Mouse (Mus musculus) midbrain, embryonic 16.5 days (tissue): Measurements from ENCODE around the gene Zscan10. TPM values are rescaled to one million over a fixed set of nuclear protein-coding genes. Genes with fewer than 3 reads are reported as not detected.
"Not testable (repeated sequence)": the region's sequence is repeated elsewhere in the genome, so short reads cannot be mapped to it uniquely, and the experiment has no call there.

Experiments used
- ATAC-seq: fragments of 200-750 bp; cut with Nextera tagmentation; 2 replicates; pipeline ENCODE4 v1.8.0; 2017; ENCODE audit warnings: moderate TSS enrichment
- H3K27ac ChIP-seq: fragments of 300-500 bp; sonication (generic); 2 replicates; pipeline ENCODE4 v1.5.1; 2014; ENCODE audit warnings: mild to moderate bottlenecking, low read length, mixed read lengths
- H3K27me3 ChIP-seq: fragments of 300-500 bp; sonication (generic); 2 replicates; pipeline ENCODE4 v1.6.1; 2014; ENCODE audit warnings: low read depth, low read length, mixed read lengths; ENCODE audit not compliant: control insufficient read depth, insufficient read depth
- H3K36me3 ChIP-seq: fragments of 300-500 bp; sonication (generic); 2 replicates; pipeline ENCODE4 v1.6.1; 2014; ENCODE audit warnings: mild to moderate bottlenecking, low read length, moderate library complexity, mixed read lengths; ENCODE audit not compliant: control insufficient read depth, insufficient read depth
- H3K4me1 ChIP-seq: fragments of 300-500 bp; sonication (generic); 2 replicates; pipeline ENCODE4 v1.6.1; 2014; ENCODE audit warnings: mild to moderate bottlenecking, low read length, mixed read lengths; ENCODE audit not compliant: control insufficient read depth, insufficient read depth
- H3K4me2 ChIP-seq: fragments of 300-500 bp; sonication (generic); 2 replicates; pipeline ENCODE4 v1.6.1; 2014; ENCODE audit warnings: mild to moderate bottlenecking, low read length, mixed read lengths
- H3K4me3 ChIP-seq: fragments of 300-500 bp; sonication (generic); 2 replicates; pipeline ENCODE4 v1.5.1; 2014; ENCODE audit warnings: low read depth, mild to moderate bottlenecking, low read length, moderate library complexity, mixed read lengths
- H3K9ac ChIP-seq: fragments of 300-500 bp; sonication (generic); 2 replicates; pipeline ENCODE4 v1.6.1; 2014; ENCODE audit warnings: low read depth, low read length, mixed read lengths
- H3K9me3 ChIP-seq: fragments of 300-500 bp; sonication (generic); replicated peaks from 2 replicates; pipeline ENCODE4 v1.6.1; 2014; ENCODE audit warnings: mild to moderate bottlenecking, low read length, mixed read lengths; ENCODE audit not compliant: control insufficient read depth, poor library complexity, severe bottlenecking
- WGBS: fragments of 180-500 bp; shearing (Covaris S2); extraction: QIAGEN DNeasy Blood & Tissue Kit; methylation state at CpG from one replicate; pipeline ENCODE4 v1.1.7; 2014; 5-methylcytosine and 5-hydroxymethylcytosine counted together
- polyA plus RNA-seq: library from polyadenylated mRNA; unstranded; fragments of >200 nt; fragmentation: Nextera tagmentation; extraction: Ambion mirVana; gene quantifications from 2 replicates; pipeline ENCODE4 v1.2.1, GENCODE M21; 2015

Zscan10 gene
- polyA plus RNA-seq, 1 experiment from 2014 or later = not detected

- H3K4me2 ChIP-seq = no peak overlapping the region
- H3K9me3 ChIP-seq = peaks cover 6% of the 10 kb centered on the region
- no peak overlapping the region for H3K27ac ChIP-seq
- ATAC-seq = 0 out of 2 replicates have a peak, but pooled peaks have one; percentile 18
- H3K36me3 ChIP-seq = peaks cover 49% of the 10 kb centered on the region
- H3K9ac ChIP-seq = no peak overlapping the region
- H3K4me1 ChIP-seq = no peaks in the 10 kb centered on the region; the same call in 1 of the 2 replicates
- WGBS = 96% methylated on average over 38 of the region's 38 CpGs
- no peaks in the 10 kb centered on the region for H3K27me3 ChIP-seq
- H3K4me3 ChIP-seq = no peak overlapping the region
Measured at GRCm38 (mm10) chr17:23575951-23576552, 24.6 kb upstream of the Zscan10 start.

GRCm38 (mm10) chr17:23584786-23585185, 15.9 kb upstream of the Zscan10 start:
- Histone ChIP-seq H3K4me3 (peak overlapping the region; percentile 82), H3K36me3 (peaks cover 8% of the 10 kb centered on the region; the same call in 1 of the 2 replicates), H3K27ac (no peak overlapping the region), H3K27me3 (no peaks in the 10 kb centered on the region), H3K4me1 (peaks cover 26% of the 10 kb centered on the region), H3K9me3 (no peaks in the 10 kb centered on the region), H3K4me2 (peak overlapping the region; percentile 98), H3K9ac (peak overlapping the region; percentile 89; the same call in 1 of the 2 replicates)
- ATAC-seq = no peak
- WGBS = 96% methylated on average over 8 of the region's 8 CpGs

DNA sequence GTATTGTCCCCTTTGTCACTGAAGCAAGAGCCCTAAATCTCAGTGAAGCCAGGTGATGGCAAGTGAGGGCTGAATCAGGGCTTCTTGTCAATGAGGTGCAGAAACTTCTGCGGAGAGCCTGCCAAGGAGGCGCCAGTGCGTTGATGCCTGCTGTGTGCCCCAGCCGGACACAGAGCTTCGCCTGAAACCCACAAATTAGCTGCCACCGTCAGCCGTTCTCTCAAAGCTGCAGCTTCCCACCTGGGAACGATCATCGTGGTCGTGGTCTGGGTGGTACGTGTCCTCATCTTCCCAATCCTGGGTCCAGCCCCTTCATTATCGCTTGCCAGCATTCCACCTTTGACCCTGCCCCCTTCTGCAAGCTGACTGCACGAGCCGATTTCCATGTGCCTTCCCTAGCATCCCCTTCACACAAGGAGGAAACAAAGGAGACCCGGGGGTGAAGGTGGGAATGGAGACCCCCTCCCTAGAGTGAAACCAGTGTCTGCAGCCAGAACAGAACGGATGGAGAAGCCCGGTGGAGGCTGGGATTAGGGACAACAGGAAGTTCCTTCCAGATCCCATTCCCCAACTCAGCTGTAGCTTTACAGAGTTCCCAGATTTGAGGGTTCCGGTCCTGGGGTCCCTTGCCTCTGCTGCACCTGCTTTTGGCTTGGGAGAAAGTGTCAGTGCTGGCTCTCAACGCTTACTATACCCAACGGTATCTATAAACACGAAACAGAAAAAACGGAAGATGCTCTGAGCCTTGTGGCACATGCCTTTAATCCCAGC, 14.8 kb upstream of the Zscan10 start:
- H3K36me3 ChIP-seq = no peaks in the 10 kb centered on the region
- under 1% methylated on average over 22 of the region's 22 CpGs for WGBS

GRCm38 (mm10) chr17:23587253-23587652, 13.4 kb upstream of the Zscan10 start:
- H3K27me3 ChIP-seq = no peaks in the 10 kb centered on the region
- H3K27ac ChIP-seq = no peak overlapping the region
- H3K4me2 ChIP-seq = no peak overlapping the region
- 63% methylated on average over 2 of the region's 2 CpGs for WGBS
- no peak for ATAC-seq
- H3K4me3 ChIP-seq = no peak overlapping the region
- no peaks in the 10 kb centered on the region for H3K9me3 ChIP-seq
- H3K36me3 ChIP-seq = no peaks in the 10 kb centered on the region
- H3K9ac ChIP-seq = no peak overlapping the region
- peaks cover 29% of the 10 kb centered on the region for H3K4me1 ChIP-seq

More for the DNA sequence above, 14.8 kb upstream of the Zscan10 start:
- Histone ChIP-seq H3K27me3 (no peaks in the 10 kb centered on the region), H3K4me1 (peaks cover 26% of the 10 kb centered on the region), H3K9ac (peak overlapping the region; percentile 89), H3K9me3 (no peaks in the 10 kb centered on the region), H3K4me3 (peak overlapping the region; percentile 82), H3K27ac (peak overlapping the region; percentile 73), H3K4me2 (peak overlapping the region; percentile 98)
- ATAC-seq = peak; percentile 92

GRCm38 (mm10) chr17:23592208-23592925, 8.3 kb upstream of the Zscan10 start:
- Histone ChIP-seq H3K27me3 (no peaks in the 10 kb centered on the region), H3K9ac (peak overlapping the region; percentile 70), H3K4me3 (peak overlapping the region; percentile 44), H3K4me1 (peaks cover 5% of the 10 kb centered on the region), H3K9me3 (no peaks in the 10 kb centered on the region), H3K27ac (peak overlapping the region; percentile 77), H3K4me2 (peak overlapping the region; percentile 70), H3K36me3 (no peaks in the 10 kb centered on the region)
- ATAC-seq = peak; percentile 99
- WGBS = 7% methylated on average over 34 of the region's 34 CpGs

GRCm38 (mm10) chr17:23592926-23593300, 7.7 kb upstream of the Zscan10 start:
- Histone ChIP-seq H3K36me3 (no peaks in the 10 kb centered on the region), H3K4me1 (peaks cover 5% of the 10 kb centered on the region), H3K4me3 (peak overlapping the region; percentile 44), H3K4me2 (peak overlapping the region; percentile 70), H3K27me3 (no peaks in the 10 kb centered on the region), H3K9me3 (no peaks in the 10 kb centered on the region), H3K9ac (peak overlapping the region; percentile 70), H3K27ac (peak overlapping the region; percentile 77)
- ATAC-seq = peak; percentile 84
- WGBS = 14% methylated on average over 13 of the region's 13 CpGs

DNA sequence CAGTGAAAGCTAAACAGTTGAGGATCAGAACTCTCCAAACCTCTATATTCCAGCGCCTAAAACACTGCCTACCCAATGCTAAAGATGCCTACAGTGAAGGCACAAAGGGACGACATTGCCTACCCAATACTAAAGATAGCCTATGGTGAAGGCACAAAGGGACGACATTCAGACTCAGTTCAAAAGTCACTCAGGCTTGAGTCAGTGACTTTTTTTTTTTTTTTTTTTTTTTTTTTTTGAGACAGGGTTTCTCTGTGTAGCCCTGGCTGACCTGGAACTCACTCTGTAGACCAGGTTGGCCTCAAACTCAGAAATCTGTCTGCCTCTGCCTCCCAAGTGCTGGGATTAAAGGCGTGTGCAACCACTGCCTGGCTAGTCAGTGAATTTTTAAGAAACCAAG, 5.5 kb upstream of the Zscan10 start:
- not testable (repeated sequence) for H3K27ac ChIP-seq, H3K27me3 ChIP-seq, H3K9ac ChIP-seq, H3K36me3 ChIP-seq, ATAC-seq, H3K9me3 ChIP-seq, H3K4me3 ChIP-seq, H3K4me2 ChIP-seq, H3K4me1 ChIP-seq
- WGBS = 75% methylated on average over 4 of the region's 4 CpGs

DNA sequence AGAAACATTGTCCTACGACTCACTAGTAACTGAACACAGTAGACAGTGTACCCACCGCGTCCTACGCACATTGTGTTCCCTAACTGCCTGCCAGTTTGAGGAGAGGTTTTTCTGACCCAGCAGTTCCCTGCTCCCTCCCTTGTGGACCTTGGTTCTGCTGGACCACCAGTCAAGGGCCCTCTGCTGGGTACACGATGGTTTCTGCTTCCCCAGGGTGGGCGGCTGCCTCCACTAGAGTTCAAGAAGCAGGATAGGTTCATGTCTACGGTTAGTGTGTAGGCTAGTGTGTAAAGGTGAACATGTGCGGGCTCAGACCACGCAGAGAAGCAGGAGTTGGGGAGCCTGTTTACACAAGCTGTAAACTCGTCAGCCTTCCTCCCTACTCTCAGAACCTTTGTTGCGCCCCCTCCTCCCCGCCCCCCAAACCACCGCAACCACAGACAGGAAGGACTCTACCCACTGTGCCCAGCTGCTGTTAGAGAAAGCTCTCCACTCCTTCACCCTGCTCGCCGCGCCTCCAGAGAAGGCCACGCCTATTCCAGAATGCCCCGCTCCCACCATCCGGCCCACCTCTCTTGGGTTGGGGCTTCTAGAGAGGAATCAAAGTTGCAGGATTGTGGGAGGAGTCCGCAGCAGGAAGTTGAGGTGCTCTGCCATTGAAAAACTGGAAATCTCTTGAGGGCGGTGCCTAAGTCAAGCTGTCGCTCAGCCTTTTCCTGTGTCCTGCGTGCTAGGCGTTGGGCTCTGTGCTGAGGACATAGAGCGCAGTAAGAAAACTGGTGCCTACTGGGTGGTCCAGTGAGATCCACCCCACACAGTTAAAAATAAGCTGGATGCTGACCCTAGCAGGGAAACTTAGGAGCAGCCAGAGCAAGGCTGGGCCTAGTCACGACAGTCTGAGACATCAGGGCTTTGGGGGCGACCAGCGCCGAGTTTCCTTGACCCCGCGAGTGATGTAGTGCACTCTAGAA, 1.8 kb upstream of the Zscan10 start, which contains the start of gene Zfp13:
Gene Zfp13 (minus strand): TSS at position 906 of the 971 bp plus-strand sequence.
- no peaks in the 10 kb centered on the region for H3K27me3 ChIP-seq
- 11% methylated on average over 30 of the region's 31 CpGs for WGBS
- peak within 1 kb of the TSS; percentile 56 for H3K27ac ChIP-seq
- peak within 1 kb of the TSS; percentile 37 for H3K4me3 ChIP-seq
- H3K9ac ChIP-seq = peak within 1 kb of the TSS; percentile 39
- H3K9me3 ChIP-seq = no peaks in the 10 kb centered on the region
- H3K4me2 ChIP-seq = peak within 1 kb of the TSS; percentile 52
- H3K4me1 ChIP-seq = peaks cover 3% of the 10 kb centered on the region; the same call in 1 of the 2 replicates
- H3K36me3 ChIP-seq = no peaks in the 10 kb centered on the region
- ATAC-seq = peak; percentile 92
